Mouse (Mus musculus): ENCODE measurements at regions not wholly inside any gene's neighbourhood (a gene's known extent, or its start where the extent isn't known, plus 50 kb on each side); places are given as distances from the start of the nearest gene placed in this dataset.

GRCm38 (mm10) chr11:25538641-25539258 is 671.8 kb downstream of the 5730522E02Rik start:
- no peak overlapping the region for H3K9ac ChIP-seq
- H3K27ac ChIP-seq: no peak overlapping the region
- H3K4me2 ChIP-seq: no peak overlapping the region
- no peak for ATAC-seq (ENCODE audit: low FRiP score)
- H3K9me3 ChIP-seq: no peaks in the 10 kb centered on the region
- WGBS: 94% methylated on average over 3 of the region's 3 CpGs
- H3K4me1 ChIP-seq: no peaks in the 10 kb centered on the region
- no peaks in the 10 kb centered on the region for H3K36me3 ChIP-seq (replicated peaks)
- no peaks in the 10 kb centered on the region for H3K27me3 ChIP-seq
- no peak overlapping the region for H3K4me3 ChIP-seq (replicated peaks)

GRCm38 (mm10) chr11:25536069-25536468 is 674.5 kb downstream of the 5730522E02Rik start:
- Histone ChIP-seq H3K9me3 (no peaks in the 10 kb centered on the region), H3K27ac (no peak overlapping the region), H3K4me2 (no peak overlapping the region), H3K36me3 (replicated peaks) (no peaks in the 10 kb centered on the region), H3K9ac (no peak overlapping the region), H3K4me1 (peaks cover 12% of the 10 kb centered on the region), H3K27me3 (no peaks in the 10 kb centered on the region), H3K4me3 (replicated peaks) (no peak overlapping the region)
- no peak for ATAC-seq (ENCODE audit: low FRiP score)
- 90% methylated on average over 7 of the region's 7 CpGs for WGBS

- WGBS: 71% methylated on average over 2 of the region's 2 CpGs
Observed at GRCm38 (mm10) chr11:25533081-25533480, 677.5 kb downstream of the 5730522E02Rik start.

GRCm38 (mm10) chr11:25531668-25532398 is 678.7 kb downstream of the 5730522E02Rik start:
- no peak overlapping the region for H3K9ac ChIP-seq
- no peak overlapping the region for H3K4me3 ChIP-seq (replicated peaks)
- ATAC-seq (ENCODE audit: low FRiP score): 0 out of 2 replicates have a peak, but pooled peaks have one; percentile 37
- H3K4me1 ChIP-seq: peaks cover 13% of the 10 kb centered on the region
- no peak overlapping the region; the same call in 1 of the 2 replicates for H3K27ac ChIP-seq
- WGBS: 55% methylated on average over 9 of the region's 9 CpGs
- no peaks in the 10 kb centered on the region for H3K36me3 ChIP-seq (replicated peaks)
- no peaks in the 10 kb centered on the region for H3K27me3 ChIP-seq
- no peaks in the 10 kb centered on the region for H3K9me3 ChIP-seq
- H3K4me2 ChIP-seq: no peak overlapping the region

More at GRCm38 (mm10) chr11:25533081-25533480, 677.5 kb downstream of the 5730522E02Rik start:
- no peak for ATAC-seq (ENCODE audit: low FRiP score)
- H3K9ac ChIP-seq: no peak overlapping the region
- no peaks in the 10 kb centered on the region for H3K36me3 ChIP-seq (replicated peaks)
- H3K4me2 ChIP-seq: no peak overlapping the region
- no peak overlapping the region for H3K27ac ChIP-seq
- H3K27me3 ChIP-seq: no peaks in the 10 kb centered on the region
- no peaks in the 10 kb centered on the region for H3K9me3 ChIP-seq
- no peak overlapping the region for H3K4me3 ChIP-seq (replicated peaks)
- peaks cover 13% of the 10 kb centered on the region for H3K4me1 ChIP-seq

- Histone ChIP-seq H3K4me2 (no peak overlapping the region), H3K9ac (no peak overlapping the region), H3K9me3 (no peaks in the 10 kb centered on the region), H3K4me1 (peaks cover 13% of the 10 kb centered on the region), H3K27me3 (no peaks in the 10 kb centered on the region), H3K27ac (no peak overlapping the region), H3K36me3 (replicated peaks) (no peaks in the 10 kb centered on the region), H3K4me3 (replicated peaks) (no peak overlapping the region)
- 92% methylated on average over 5 of the region's 5 CpGs for WGBS
- ATAC-seq (ENCODE audit: low FRiP score): no peak
Observed at GRCm38 (mm10) chr11:25528056-25528455, 682.5 kb downstream of the 5730522E02Rik start.

- Histone ChIP-seq H3K27ac (no peak overlapping the region), H3K36me3 (replicated peaks) (no peaks in the 10 kb centered on the region), H3K4me3 (replicated peaks) (no peak overlapping the region), H3K4me2 (no peak overlapping the region), H3K4me1 (no peaks in the 10 kb centered on the region), H3K9me3 (no peaks in the 10 kb centered on the region), H3K27me3 (no peaks in the 10 kb centered on the region), H3K9ac (no peak overlapping the region)
- WGBS: 59% methylated on average over 2 of the region's 2 CpGs
- ATAC-seq (ENCODE audit: low FRiP score): no peak
Observed at GRCm38 (mm10) chr11:25518903-25519302, 691.7 kb downstream of the 5730522E02Rik start.

GRCm38 (mm10) chr11:25518131-25518530 is 692.4 kb downstream of the 5730522E02Rik start:
- no peaks in the 10 kb centered on the region for H3K27me3 ChIP-seq
- WGBS: 97% methylated on average over 1 of the region's 1 CpGs
- no peak overlapping the region for H3K27ac ChIP-seq
- H3K4me3 ChIP-seq (replicated peaks): no peak overlapping the region
- no peak overlapping the region for H3K4me2 ChIP-seq
- no peaks in the 10 kb centered on the region for H3K9me3 ChIP-seq
- no peaks in the 10 kb centered on the region for H3K4me1 ChIP-seq
- no peaks in the 10 kb centered on the region for H3K36me3 ChIP-seq (replicated peaks)
- no peak for ATAC-seq (ENCODE audit: low FRiP score)
- H3K9ac ChIP-seq: no peak overlapping the region

- Histone ChIP-seq H3K27ac (no peak overlapping the region), H3K27me3 (no peaks in the 10 kb centered on the region), H3K4me1 (no peaks in the 10 kb centered on the region), H3K9ac (no peak overlapping the region), H3K36me3 (replicated peaks) (no peaks in the 10 kb centered on the region), H3K4me2 (no peak overlapping the region), H3K9me3 (no peaks in the 10 kb centered on the region), H3K4me3 (replicated peaks) (no peak overlapping the region)
- ATAC-seq (ENCODE audit: low FRiP score): no peak
- WGBS: 90% methylated on average over 3 of the region's 3 CpGs
Observed at GRCm38 (mm10) chr11:25505500-25505899, 705.1 kb downstream of the 5730522E02Rik start.

GRCm38 (mm10) chr11:25473682-25474365 is 736.7 kb downstream of the 5730522E02Rik start:
- Histone ChIP-seq H3K9ac (no peak overlapping the region), H3K4me2 (no peak overlapping the region), H3K4me3 (replicated peaks) (no peak overlapping the region), H3K27me3 (no peaks in the 10 kb centered on the region), H3K4me1 (peaks cover 7% of the 10 kb centered on the region; the same call in 1 of the 2 replicates), H3K36me3 (replicated peaks) (no peaks in the 10 kb centered on the region), H3K27ac (no peak overlapping the region), H3K9me3 (no peaks in the 10 kb centered on the region)
- 35% methylated on average over 2 of the region's 2 CpGs for WGBS
- ATAC-seq (ENCODE audit: low FRiP score): no peak

- no peak; the same call in 1 of the 2 replicates for ATAC-seq (ENCODE audit: low FRiP score)
- no peaks in the 10 kb centered on the region for H3K36me3 ChIP-seq (replicated peaks)
- H3K4me1 ChIP-seq: peaks cover 7% of the 10 kb centered on the region; the same call in 1 of the 2 replicates
- H3K9ac ChIP-seq: no peak overlapping the region
- H3K27me3 ChIP-seq: no peaks in the 10 kb centered on the region
- H3K4me3 ChIP-seq (replicated peaks): no peak overlapping the region
- WGBS: 57% methylated on average over 6 of the region's 6 CpGs
- no peaks in the 10 kb centered on the region for H3K9me3 ChIP-seq
- no peak overlapping the region for H3K4me2 ChIP-seq
- no peak overlapping the region for H3K27ac ChIP-seq
Observed at GRCm38 (mm10) chr11:25469819-25470218, 740.7 kb downstream of the 5730522E02Rik start.

GRCm38 (mm10) chr11:25437206-25437605 is 773.4 kb downstream of the 5730522E02Rik start:
- Histone ChIP-seq H3K9ac (no peak overlapping the region), H3K27me3 (no peaks in the 10 kb centered on the region), H3K9me3 (no peaks in the 10 kb centered on the region), H3K36me3 (replicated peaks) (no peaks in the 10 kb centered on the region), H3K4me1 (no peaks in the 10 kb centered on the region), H3K4me2 (no peak overlapping the region), H3K4me3 (replicated peaks) (no peak overlapping the region), H3K27ac (no peak overlapping the region)
- no peak for ATAC-seq (ENCODE audit: low FRiP score)
- 68% methylated on average over 1 of the region's 1 CpGs for WGBS

- Histone ChIP-seq H3K4me2 (no peak overlapping the region), H3K4me3 (replicated peaks) (no peak overlapping the region), H3K9me3 (no peaks in the 10 kb centered on the region), H3K27ac (no peak overlapping the region), H3K4me1 (no peaks in the 10 kb centered on the region), H3K9ac (no peak overlapping the region), H3K27me3 (no peaks in the 10 kb centered on the region), H3K36me3 (replicated peaks) (no peaks in the 10 kb centered on the region)
- ATAC-seq (ENCODE audit: low FRiP score): no peak
- 41% methylated on average over 1 of the region's 1 CpGs for WGBS
Observed at GRCm38 (mm10) chr11:25435645-25436044, 774.9 kb downstream of the 5730522E02Rik start.

Data from forebrain, embryonic 12.5 days (tissue).